ENCODE assay signal across 9 mouse cellular contexts in the genomic region with DNA sequence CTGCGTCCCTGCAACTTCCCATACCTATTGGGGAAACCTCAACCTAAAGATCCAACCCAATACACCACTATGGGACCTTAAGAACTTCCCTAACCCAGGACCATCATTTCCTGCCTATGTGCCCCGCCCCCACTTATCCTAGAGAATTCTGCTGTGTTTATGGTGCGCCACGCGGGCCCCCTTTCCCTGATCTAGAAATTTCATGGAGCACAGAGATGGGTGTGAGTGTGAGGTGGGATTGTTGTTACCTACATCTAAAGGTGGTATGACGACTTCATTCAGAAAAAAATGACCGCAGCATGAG. TPM values are rescaled to one million over a fixed set of nuclear protein-coding genes. Genes with fewer than 3 reads are reported as not detected.
DNase-seq lines count a peak whose midpoint lies in the region; ATAC-seq and TF ChIP-seq lines count a peak whose summit lies in the region.
"Had no signal": no experiment of that assay in that cellular context is flagged by ENCODE, and none has a peak within 500 bp of the region (broad histone marks: within the 10 kb centered on the region; RNA-seq: fewer than 3 reads in every experiment).

No protein-coding gene starts in this region.

- TF ChIP-seq POLR2A in bone marrow, adult 2 months (IDR thresholded peaks at IDR 0.05; ENCODE audit: borderline replicate concordance, control insufficient read depth, low read depth, low read length) = no peak
- TF ChIP-seq POLR2A in thymus, adult 2 months (IDR thresholded peaks at IDR 0.05; ENCODE audit: control insufficient read depth, extremely low read depth, insufficient read depth, low read length, poor library complexity) = no peak

- no peak for DNase-seq in heart, adult 8-10 months (ENCODE audit: low spot score)
- DNase-seq in thymus, adult 2 months = no peak
- no peak for DNase-seq in natural killer cell, adult 2 months (ENCODE audit: low spot score in 2 of 2)
- no peak for DNase-seq in adrenal gland, postnatal 14 days

- 46% methylated on average over 7 of the region's 7 CpGs for WGBS in heart, embryonic 15.5 days
- 49% methylated on average over 7 of the region's 7 CpGs for WGBS in bone marrow, adult 2 months
- WGBS in hindbrain, embryonic 13.5 days = 60% methylated on average over 7 of the region's 7 CpGs
- 61% methylated on average over 7 of the region's 7 CpGs for WGBS in midbrain, embryonic 12.5 days
- 56% methylated on average over 7 of the region's 7 CpGs for WGBS in thymus, adult 2 months

- H3K9ac ChIP-seq in heart, embryonic 15.5 days = no peak overlapping the region
- H3K9ac ChIP-seq in hindbrain, embryonic 13.5 days = no peak overlapping the region
- H3K9ac ChIP-seq in midbrain, embryonic 12.5 days (replicated peaks) = no peak overlapping the region
- H3K9ac ChIP-seq: liver, embryonic 13.5 days had no signal

- no peak overlapping the region for H3K4me3 ChIP-seq in heart, embryonic 15.5 days
- H3K4me3 ChIP-seq in bone marrow, adult 2 months (replicated peaks; ENCODE audit: control insufficient read depth, low read depth, low read length) = no peak overlapping the region
- H3K4me3 ChIP-seq in hindbrain, embryonic 13.5 days = no peak overlapping the region
- H3K4me3 ChIP-seq in midbrain, embryonic 12.5 days = no peak overlapping the region
- H3K4me3 ChIP-seq in thymus, adult 2 months (ENCODE audit: control insufficient read depth, insufficient read depth, low read length) = no peak overlapping the region
- H3K4me3 ChIP-seq: liver, embryonic 13.5 days had no signal

- peak overlapping the region; percentile 45 for H3K4me2 ChIP-seq in heart, embryonic 15.5 days
- peak overlapping the region; percentile 36 for H3K4me2 ChIP-seq in hindbrain, embryonic 13.5 days
- peak overlapping the region; percentile 28 for H3K4me2 ChIP-seq in midbrain, embryonic 12.5 days (replicated peaks)
- H3K4me2 ChIP-seq: liver, embryonic 13.5 days had no signal

- no peak overlapping the region for H3K27ac ChIP-seq in heart, embryonic 15.5 days
- H3K27ac ChIP-seq in bone marrow, adult 2 months (ENCODE audit: control insufficient read depth, insufficient read depth, low read depth, low read length, poor library complexity) = peak overlapping the region; percentile 0; the same call in 1 of the 2 replicates
- no peak overlapping the region for H3K27ac ChIP-seq in hindbrain, embryonic 13.5 days
- no peak overlapping the region for H3K27ac ChIP-seq in midbrain, embryonic 12.5 days (replicated peaks)
- no peak overlapping the region for H3K27ac ChIP-seq in thymus, adult 2 months (ENCODE audit: control insufficient read depth, insufficient read depth, low read length)
- H3K27ac ChIP-seq: liver, embryonic 13.5 days had no signal

- no peaks in the 10 kb centered on the region for H3K27me3 ChIP-seq in heart, embryonic 15.5 days
- H3K27me3 ChIP-seq in hindbrain, embryonic 13.5 days = no peaks in the 10 kb centered on the region
- no peaks in the 10 kb centered on the region for H3K27me3 ChIP-seq in midbrain, embryonic 12.5 days
- H3K27me3 ChIP-seq in thymus, adult 2 months (ENCODE audit: control insufficient read depth, insufficient read depth, low read length) = no peaks in the 10 kb centered on the region
- H3K27me3 ChIP-seq: liver, embryonic 13.5 days had no signal

- peaks cover 4% of the 10 kb centered on the region for H3K4me1 ChIP-seq in heart, embryonic 15.5 days (replicated peaks)
- peaks cover 4% of the 10 kb centered on the region; the same call in 1 of the 2 replicates for H3K4me1 ChIP-seq in bone marrow, adult 2 months (ENCODE audit: control insufficient read depth, insufficient read depth, low read length)
- H3K4me1 ChIP-seq in hindbrain, embryonic 13.5 days (replicated peaks) = peaks cover 4% of the 10 kb centered on the region; the same call in 1 of the 2 replicates
- 0 out of 2 replicates have a peak, but pooled peaks cover 3% of the 10 kb centered on the region for H3K4me1 ChIP-seq in midbrain, embryonic 12.5 days
- H3K4me1 ChIP-seq in thymus, adult 2 months (replicated peaks; ENCODE audit: control insufficient read depth, insufficient read depth, low read length) = no peaks in the 10 kb centered on the region

- TF ChIP-seq CTCF in bone marrow, adult 2 months (IDR thresholded peaks at IDR 0.05; ENCODE audit: control insufficient read depth, insufficient read depth, low read length) = no peak
- TF ChIP-seq CTCF in thymus, adult 2 months (IDR thresholded peaks at IDR 0.05; ENCODE audit: borderline replicate concordance, control insufficient read depth, extremely low read depth, insufficient read depth, low read length, poor library complexity) = no peak

- H3K9me3 ChIP-seq in heart, embryonic 15.5 days (replicated peaks) = no peaks in the 10 kb centered on the region
- H3K9me3 ChIP-seq in hindbrain, embryonic 13.5 days = no peaks in the 10 kb centered on the region
- no peaks in the 10 kb centered on the region for H3K9me3 ChIP-seq in midbrain, embryonic 12.5 days
- H3K9me3 ChIP-seq: liver, embryonic 13.5 days had no signal

- H3K36me3 ChIP-seq in heart, embryonic 15.5 days = no peaks in the 10 kb centered on the region
- H3K36me3 ChIP-seq in hindbrain, embryonic 13.5 days = no peaks in the 10 kb centered on the region
- no peaks in the 10 kb centered on the region for H3K36me3 ChIP-seq in midbrain, embryonic 12.5 days
- no peaks in the 10 kb centered on the region for H3K36me3 ChIP-seq in thymus, adult 2 months (ENCODE audit: control insufficient read depth, insufficient read depth, low read length)
- H3K36me3 ChIP-seq: liver, embryonic 13.5 days had no signal

- ATAC-seq in heart, embryonic 15.5 days (replicated peaks; ENCODE audit: insufficient number of reproducible peaks, insufficient read depth, low FRiP score, low read depth) = no peak
- ATAC-seq in hindbrain, embryonic 13.5 days (ENCODE audit: low FRiP score) = 0 out of 2 replicates have a peak, but pooled peaks have one; percentile 13
- no peak for ATAC-seq in midbrain, embryonic 12.5 days (ENCODE audit: low FRiP score, low read depth)

RNA-seq across cellular contexts. Expression of gene Adpgk, which starts 8.7 kb away (rescaled TPM):
- 17.8 and 24.3 TPM in 2 replicates for polyA plus RNA-seq in heart, embryonic 15.5 days (2015; fragmentation: Nextera tagmentation; extraction: Ambion mirVana)
- 1 to 10 TPM; 6.8 to 7.8 (median 7.5) TPM for total RNA-seq in heart, adult 8-10 months (2022)
- 81.1 and 196 TPM in 2 replicates for polyA plus RNA-seq in bone marrow, adult 2 months (2011; ENCODE audit: insufficient read depth, insufficient read length, low replicate concordance, missing spikeins)
- polyA plus RNA-seq in hindbrain, embryonic 13.5 days (2015; fragmentation: Nextera tagmentation; extraction: Ambion mirVana) = 23.2 and 24.5 TPM in 2 replicates
- polyA plus RNA-seq in midbrain, embryonic 12.5 days (2016; fragmentation: Nextera tagmentation; extraction: Ambion mirVana) = 34.1 and 34.9 TPM in 2 replicates
- 20.2 and 24.8 TPM in 2 replicates for polyA plus RNA-seq in thymus, adult 2 months (2012; rRNA removed)
- total RNA-seq in adrenal gland, postnatal 14 days (2021) = 24.9 and 28.8 TPM in 2 replicates
